Mouse (Mus musculus): ENCODE results near the gene Ppp1r9b.
A peak's percentile ranks its signal among the peaks of the same experiment; 100 is the strongest.

The Ppp1r9b gene

GRCm38 (mm10) chr11:94978178-94978915, 12.5 kb upstream of the Ppp1r9b start:
- DNase-seq (ENCODE audit: low spot score), result no peak

GRCm38 (mm10) chr11:94978947-94979346, 11.9 kb upstream of the Ppp1r9b start:
- peak; percentile 96 for DNase-seq (ENCODE audit: low spot score)

GRCm38 (mm10) chr11:94979462-94980179, 11.2 kb upstream of the Ppp1r9b start:
- no peak for DNase-seq (ENCODE audit: low spot score)

GRCm38 (mm10) chr11:94985140-94985539, 5.7 kb upstream of the Ppp1r9b start:
- DNase-seq (ENCODE audit: low spot score), result no peak

- DNase-seq (ENCODE audit: low spot score), result no peak
Measured at GRCm38 (mm10) chr11:94985822-94986221, 5.0 kb upstream of the Ppp1r9b start.

- DNase-seq (ENCODE audit: low spot score), result no peak
Measured at GRCm38 (mm10) chr11:94986435-94986834, 4.4 kb upstream of the Ppp1r9b start.

- DNase-seq (ENCODE audit: low spot score), result no peak
Measured at GRCm38 (mm10) chr11:94987341-94987740, 3.5 kb upstream of the Ppp1r9b start.

GRCm38 (mm10) chr11:94987851-94988250, 3.0 kb upstream of the Ppp1r9b start:
- DNase-seq (ENCODE audit: low spot score), result no peak

- peak; percentile 70 for DNase-seq (ENCODE audit: low spot score)
Measured at GRCm38 (mm10) chr11:94988780-94989561, 1.9 kb upstream of the Ppp1r9b start.

- peak; percentile 84 for DNase-seq (ENCODE audit: low spot score)
Measured at GRCm38 (mm10) chr11:94989562-94990017, 1.2 kb upstream of the Ppp1r9b start.

- no peak for DNase-seq (ENCODE audit: low spot score)
Measured at GRCm38 (mm10) chr11:94990102-94990748, 610 bp upstream of the Ppp1r9b start.

- peak; percentile 45 for DNase-seq (ENCODE audit: low spot score)
Measured at GRCm38 (mm10) chr11:94991641-94992479, 1.0 kb downstream of the Ppp1r9b start.

- DNase-seq (ENCODE audit: low spot score), result no peak
Measured at GRCm38 (mm10) chr11:94992480-94992753, 1.6 kb downstream of the Ppp1r9b start.

GRCm38 (mm10) chr11:94992754-94993606, 2.1 kb downstream of the Ppp1r9b start:
- DNase-seq (ENCODE audit: low spot score), result peak; percentile 76

GRCm38 (mm10) chr11:94994208-94994814, 3.5 kb downstream of the Ppp1r9b start:
- DNase-seq (ENCODE audit: low spot score), result no peak

GRCm38 (mm10) chr11:94994947-94995772, 4.3 kb downstream of the Ppp1r9b start:
- no peak for DNase-seq (ENCODE audit: low spot score)

- no peak for DNase-seq (ENCODE audit: low spot score)
Measured at GRCm38 (mm10) chr11:94996101-94996500, 5.3 kb downstream of the Ppp1r9b start.

GRCm38 (mm10) chr11:94996984-94997383, 6.1 kb downstream of the Ppp1r9b start:
- no peak for DNase-seq (ENCODE audit: low spot score)

- no peak for DNase-seq (ENCODE audit: low spot score)
Measured at GRCm38 (mm10) chr11:94997596-94997995, 6.8 kb downstream of the Ppp1r9b start.
